8 mouse cellular contexts compared by ENCODE assay signal in genomic region chr1:78659270-78659823, GRCm38 (mm10). TPM values are rescaled to one million over a fixed set of nuclear protein-coding genes. Genes with fewer than 3 reads are reported as not detected.
DNase-seq lines count a peak whose midpoint lies in the region; ATAC-seq and TF ChIP-seq lines count a peak whose summit lies in the region.

No protein-coding gene starts in this region.

- H3K27ac ChIP-seq in kidney, embryonic 14.5 days (ENCODE audit: low read depth, low read length): peak overlapping the region; percentile 32; the same call in 1 of the 2 replicates
- H3K27ac ChIP-seq in brown adipose tissue, adult 24 weeks (replicated peaks; ENCODE audit: low read depth, low read length): no peak overlapping the region
- H3K27ac ChIP-seq in hindbrain, embryonic 15.5 days (replicated peaks): no peak overlapping the region; the same call in 1 of the 2 replicates
- H3K27ac ChIP-seq in midbrain, postnatal 0 days (ENCODE audit: low read depth, low read length): no peak overlapping the region; the same call in 1 of the 2 replicates

- H3K4me1 ChIP-seq in kidney, embryonic 14.5 days (ENCODE audit: control insufficient read depth, insufficient read depth, low read length): peaks cover 24% of the 10 kb centered on the region; the same call in 1 of the 2 replicates
- no peaks in the 10 kb centered on the region for H3K4me1 ChIP-seq in brown adipose tissue, adult 24 weeks (ENCODE audit: control insufficient read depth, insufficient read depth, insufficient read length, low read length)
- H3K4me1 ChIP-seq in hindbrain, embryonic 15.5 days (replicated peaks): peaks cover 34% of the 10 kb centered on the region
- peaks cover 12% of the 10 kb centered on the region; the same call in 1 of the 2 replicates for H3K4me1 ChIP-seq in midbrain, postnatal 0 days (ENCODE audit: insufficient read depth, low read length)

- H3K9ac ChIP-seq in kidney, embryonic 14.5 days (ENCODE audit: low read depth, low read length): peak overlapping the region; percentile 94; the same call in 1 of the 2 replicates
- H3K9ac ChIP-seq in hindbrain, embryonic 15.5 days: peak overlapping the region; percentile 91
- H3K9ac ChIP-seq in midbrain, postnatal 0 days (replicated peaks; ENCODE audit: low read length, poor library complexity, severe bottlenecking): peak overlapping the region; percentile 93

- peak overlapping the region; percentile 65 for H3K4me2 ChIP-seq in kidney, embryonic 14.5 days (replicated peaks; ENCODE audit: low read depth, low read length)
- peak overlapping the region; percentile 73 for H3K4me2 ChIP-seq in hindbrain, embryonic 15.5 days
- H3K4me2 ChIP-seq in midbrain, postnatal 0 days (ENCODE audit: low read depth, low read length, poor library complexity, severe bottlenecking): peak overlapping the region; percentile 77

- H3K9me3 ChIP-seq in kidney, embryonic 14.5 days (ENCODE audit: control insufficient read depth, low read length): no peaks in the 10 kb centered on the region
- H3K9me3 ChIP-seq in hindbrain, embryonic 15.5 days: no peaks in the 10 kb centered on the region
- H3K9me3 ChIP-seq in midbrain, postnatal 0 days (ENCODE audit: low read length): no peaks in the 10 kb centered on the region

- 39% methylated on average over 4 of the region's 4 CpGs for WGBS in kidney, embryonic 14.5 days
- 22% methylated on average over 4 of the region's 4 CpGs for WGBS in hindbrain, embryonic 15.5 days
- 16% methylated on average over 4 of the region's 4 CpGs for WGBS in midbrain, postnatal 0 days

- no peaks in the 10 kb centered on the region for H3K27me3 ChIP-seq in kidney, embryonic 14.5 days (ENCODE audit: control insufficient read depth, insufficient read depth, low read length)
- H3K27me3 ChIP-seq in hindbrain, embryonic 15.5 days: no peaks in the 10 kb centered on the region
- H3K27me3 ChIP-seq in midbrain, postnatal 0 days (ENCODE audit: insufficient read depth, low read length): no peaks in the 10 kb centered on the region

- TF ChIP-seq CTCF in midbrain, postnatal 0 days (IDR thresholded peaks at IDR 0.05): no peak

- no peak for ATAC-seq in kidney, embryonic 14.5 days (ENCODE audit: low FRiP score, low TSS enrichment)
- ATAC-seq in hindbrain, embryonic 15.5 days (ENCODE audit: low FRiP score, low read depth): no peak
- no peak for ATAC-seq in midbrain, postnatal 0 days (ENCODE audit: low FRiP score)

- DNase-seq in kidney, adult 18-20 months: no peak
- no peak for DNase-seq in midbrain, postnatal 0 days (ENCODE audit: low spot score)
- DNase-seq in cerebellum, adult 9-11 months: no peak
- no peak for DNase-seq in spleen, adult 12 weeks (ENCODE audit: low spot score)
- no peak for DNase-seq in thymus, postnatal 4 days

- H3K4me3 ChIP-seq in kidney, embryonic 14.5 days (ENCODE audit: low read length): peak overlapping the region; percentile 97
- peak overlapping the region; percentile 94 for H3K4me3 ChIP-seq in brown adipose tissue, adult 24 weeks (ENCODE audit: insufficient read depth, low read depth, low read length)
- H3K4me3 ChIP-seq in hindbrain, embryonic 15.5 days: peak overlapping the region; percentile 75
- H3K4me3 ChIP-seq in midbrain, postnatal 0 days (ENCODE audit: low read depth, low read length): peak overlapping the region; percentile 98

- peaks cover 2% of the 10 kb centered on the region; the same call in 1 of the 2 replicates for H3K36me3 ChIP-seq in kidney, embryonic 14.5 days (ENCODE audit: control insufficient read depth, insufficient read depth, low read length)
- peaks cover 4% of the 10 kb centered on the region; the same call in 1 of the 2 replicates for H3K36me3 ChIP-seq in hindbrain, embryonic 15.5 days
- peaks cover 2% of the 10 kb centered on the region; the same call in 1 of the 2 replicates for H3K36me3 ChIP-seq in midbrain, postnatal 0 days (ENCODE audit: insufficient read depth, low read length)

RNA-seq across cellular contexts. Expression of gene Utp14b, which starts 1.5 kb away (rescaled TPM):
- polyA plus RNA-seq in kidney, embryonic 14.5 days (2014; fragmentation: Nextera tagmentation; extraction: Ambion mirVana): 3.0 and 7.6 TPM in 2 replicates
- 3.8 and 4.9 TPM in 2 replicates for polyA plus RNA-seq in brown adipose tissue, adult 24 weeks (2012; ENCODE audit: insufficient read depth, insufficient read length, missing spikeins)
- polyA plus RNA-seq in hindbrain, embryonic 15.5 days (2015; fragmentation: Nextera tagmentation; extraction: Ambion mirVana): 1.8 and 2.1 TPM in 2 replicates
- total RNA-seq in midbrain, postnatal 0 days (2014; rRNA removed): 6.7 and 8.8 TPM in 2 replicates
- polyA plus RNA-seq in midbrain, postnatal 0 days (2015; fragmentation: Nextera tagmentation; extraction: Ambion mirVana): 1.8 and 2.4 TPM in 2 replicates

RNA-seq across cellular contexts. Expression of gene Acsl3, which starts 1.7 kb away (rescaled TPM):
- polyA plus RNA-seq in kidney, embryonic 14.5 days (2014; fragmentation: Nextera tagmentation; extraction: Ambion mirVana): 45.8 and 97.7 TPM in 2 replicates
- 23.5 and 26.5 TPM in 2 replicates for polyA plus RNA-seq in brown adipose tissue, adult 24 weeks (2012; ENCODE audit: insufficient read depth, insufficient read length, missing spikeins)
- 99.2 and 105 TPM in 2 replicates for polyA plus RNA-seq in hindbrain, embryonic 15.5 days (2015; fragmentation: Nextera tagmentation; extraction: Ambion mirVana)
- 104 and 108 TPM in 2 replicates for total RNA-seq in midbrain, postnatal 0 days (2014; rRNA removed)
- polyA plus RNA-seq in midbrain, postnatal 0 days (2015; fragmentation: Nextera tagmentation; extraction: Ambion mirVana): 87.5 and 89.2 TPM in 2 replicates
